Mouse (Mus musculus) neural tube, embryonic 14.5 days (tissue): ENCODE results near the gene Krt34. TPM values are rescaled to one million over a fixed set of nuclear protein-coding genes. Genes with fewer than 3 reads are reported as not detected.

Source experiments
- ATAC-seq: fragments of 200-750 bp; cut with Nextera tagmentation; 2 replicates; pipeline ENCODE4 v1.8.0; 2017; ENCODE audit warnings: low read depth, mild to moderate bottlenecking, moderate TSS enrichment, moderate library complexity
- H3K27ac ChIP-seq: fragments of 300-500 bp; sonication (generic); 2 replicates; pipeline ENCODE4 v1.5.1; 2014; ENCODE audit warnings: low read depth, mild to moderate bottlenecking, control low read depth, low read length, moderate library complexity, mixed read lengths
- H3K27me3 ChIP-seq: fragments of 300-500 bp; sonication (generic); 2 replicates; pipeline ENCODE4 v1.6.1; 2014; ENCODE audit warnings: low read length; ENCODE audit not compliant: control insufficient read depth, insufficient read depth
- H3K36me3 ChIP-seq: fragments of 300-500 bp; sonication (generic); 2 replicates; pipeline ENCODE4 v1.6.1; 2014; ENCODE audit warnings: low read length, mixed read lengths; ENCODE audit not compliant: control insufficient read depth, insufficient read depth
- H3K4me1 ChIP-seq: fragments of 300-500 bp; sonication (generic); 2 replicates; pipeline ENCODE4 v1.6.1; 2014; ENCODE audit warnings: low read length; ENCODE audit not compliant: control insufficient read depth, insufficient read depth
- H3K4me2 ChIP-seq: fragments of 300-500 bp; sonication (generic); 2 replicates; pipeline ENCODE4 v1.6.1; 2014; ENCODE audit warnings: mild to moderate bottlenecking, low read depth, low read length, control low read depth
- H3K4me3 ChIP-seq: fragments of 300-500 bp; sonication (generic); 2 replicates; pipeline ENCODE4 v1.5.1; 2014; ENCODE audit warnings: low read depth, low read length, control low read depth, mixed read lengths
- H3K9ac ChIP-seq: fragments of 300-500 bp; sonication (generic); replicated peaks from 2 replicates; pipeline ENCODE4 v1.6.1; 2014; ENCODE audit warnings: low read depth, mild to moderate bottlenecking, control low read depth, low read length, mixed read lengths
- H3K9me3 ChIP-seq: fragments of 300-500 bp; sonication (generic); 2 replicates; pipeline ENCODE4 v1.6.1; 2016; ENCODE audit warnings: low read length; ENCODE audit not compliant: control insufficient read depth
- WGBS: fragments of 180-500 bp; shearing (Covaris S2); extraction: QIAGEN DNeasy Blood & Tissue Kit; methylation state at CpG from one replicate; pipeline ENCODE4 v1.1.7; 2014; 5-methylcytosine and 5-hydroxymethylcytosine counted together
- polyA plus RNA-seq: library from polyadenylated mRNA; unstranded; fragments of >200 nt; fragmentation: Nextera tagmentation; extraction: Ambion mirVana; gene quantifications from 2 replicates; pipeline ENCODE4 v1.2.1, GENCODE M21; 2014

Krt34 gene
- polyA plus RNA-seq, 1 experiment from 2014 or later = not detected

DNA sequence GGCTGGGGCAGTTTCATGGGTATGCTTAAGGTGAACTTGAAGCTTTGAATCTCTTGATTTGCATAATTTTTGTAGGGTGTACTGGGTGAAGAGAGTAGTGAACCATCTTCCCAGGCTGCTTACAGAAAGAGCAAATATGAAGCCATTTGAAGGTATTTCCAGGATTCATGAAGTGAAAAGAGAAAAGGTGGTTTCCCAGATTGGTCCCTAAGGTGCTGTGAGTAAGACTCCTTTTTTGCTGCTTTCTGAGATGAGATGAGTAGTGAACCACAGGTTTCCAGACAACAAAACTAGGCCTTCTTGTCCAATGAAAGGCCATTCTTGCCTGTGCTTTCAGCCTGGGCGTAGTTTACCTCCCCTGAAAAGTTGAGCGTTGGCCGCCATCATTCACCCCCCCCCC is 52.8 kb downstream of the Krt34 start:
- H3K4me3 ChIP-seq = no peak overlapping the region
- no peak overlapping the region for H3K9ac ChIP-seq
- no peaks in the 10 kb centered on the region for H3K27me3 ChIP-seq
- H3K4me1 ChIP-seq = no peaks in the 10 kb centered on the region
- no peaks in the 10 kb centered on the region for H3K9me3 ChIP-seq
- no peaks in the 10 kb centered on the region for H3K36me3 ChIP-seq
- no peak for ATAC-seq
- H3K4me2 ChIP-seq = no peak overlapping the region
- WGBS = 87% methylated on average over 3 of the region's 3 CpGs
- H3K27ac ChIP-seq = no peak overlapping the region

Other genes starting within 250 kb of the Krt34 start
- gene Gm11596, start 248.1 kb downstream of the Krt34 start, polyA plus RNA-seq = not detected in 2 replicates
- gene Gm11569, start 242.6 kb downstream of the Krt34 start, polyA plus RNA-seq = not detected in 2 replicates
- gene Gm11554, start 237.1 kb downstream of the Krt34 start, polyA plus RNA-seq = not detected in 2 replicates
- gene Krtap4-13, start 231.7 kb downstream of the Krt34 start, polyA plus RNA-seq = not detected in 2 replicates
- gene Gm11564, start 225.9 kb downstream of the Krt34 start, polyA plus RNA-seq = not detected in 2 replicates
- gene 2300003K06Rik, start 203.5 kb downstream of the Krt34 start, polyA plus RNA-seq = not detected in 2 replicates
- gene Krtap4-16, start 189.9 kb downstream of the Krt34 start, polyA plus RNA-seq = not detected in 2 replicates
- not detected in 2 replicates for gene Gm11568, start 183.6 kb downstream of the Krt34 start, polyA plus RNA-seq
- gene Gm11559, start 177.1 kb downstream of the Krt34 start, polyA plus RNA-seq = not detected in 2 replicates
- gene Krtap9-1, start 168.2 kb downstream of the Krt34 start, polyA plus RNA-seq = not detected in 2 replicates
- gene Gm11567, start 162.4 kb downstream of the Krt34 start, polyA plus RNA-seq = not detected in 2 replicates
- not detected in 2 replicates for gene Krtap31-1, start 133.6 kb downstream of the Krt34 start, polyA plus RNA-seq
- not detected in 2 replicates for gene Gm11565, start 126.8 kb downstream of the Krt34 start, polyA plus RNA-seq
- not detected in 2 replicates for gene Krtap31-2, start 105.3 kb downstream of the Krt34 start, polyA plus RNA-seq
- gene Krtap9-5, start 93.1 kb downstream of the Krt34 start, polyA plus RNA-seq = not detected in 2 replicates
- not detected in 2 replicates for gene Krtap29-1, start 62.5 kb downstream of the Krt34 start, polyA plus RNA-seq
- gene Krtap16-1, start 55.0 kb downstream of the Krt34 start, polyA plus RNA-seq = 0.24 TPM in 1 of 2 replicates, not detected in the other
- 0.56 and 0.86 TPM in 2 replicates for gene Krtap17-1, start 47.6 kb downstream of the Krt34 start, polyA plus RNA-seq
- not detected in 2 replicates for gene Krt33a, start 25.3 kb downstream of the Krt34 start, polyA plus RNA-seq
- gene Krt33b, start 11.7 kb downstream of the Krt34 start, polyA plus RNA-seq = not detected in 2 replicates
- gene Krt31, start 9.0 kb upstream of the Krt34 start, polyA plus RNA-seq = not detected in 2 replicates
- gene Krt32, start 46.7 kb upstream of the Krt34 start, polyA plus RNA-seq = not detected in 2 replicates
- not detected in 2 replicates for gene Krt35, start 54.7 kb upstream of the Krt34 start, polyA plus RNA-seq
- gene Krt36, start 64.1 kb upstream of the Krt34 start, polyA plus RNA-seq = not detected in 2 replicates
- gene Krt13, start 80.0 kb upstream of the Krt34 start, polyA plus RNA-seq = not detected in 2 replicates
- not detected in 2 replicates for gene Krt15, start 94.4 kb upstream of the Krt34 start, polyA plus RNA-seq
- gene Krt19, start 107.1 kb upstream of the Krt34 start, polyA plus RNA-seq = 0.46 and 0.51 TPM in 2 replicates
- 0.08 TPM in 1 of 2 replicates, not detected in the other for gene Krt9, start 151.7 kb upstream of the Krt34 start, polyA plus RNA-seq
- gene Krt14, start 166.0 kb upstream of the Krt34 start, polyA plus RNA-seq = 0.36 and 0.40 TPM in 2 replicates
- gene Krt16, start 207.3 kb upstream of the Krt34 start, polyA plus RNA-seq = not detected in 2 replicates
- 0.22 TPM in 1 of 2 replicates, not detected in the other for gene Krt17, start 219.5 kb upstream of the Krt34 start, polyA plus RNA-seq
- gene Krt42, start 228.3 kb upstream of the Krt34 start, polyA plus RNA-seq = not detected in 2 replicates